Mouse (Mus musculus) limb, embryonic 15.5 days (tissue): Measurements from ENCODE around the gene Eps8l3. TPM values are rescaled to one million over a fixed set of nuclear protein-coding genes. Genes with fewer than 3 reads are reported as not detected.
A peak's percentile ranks its signal among the peaks of the same experiment; 100 is the strongest.

ENCODE experiments used
- ATAC-seq: fragments of 200-750 bp; cut with Nextera tagmentation; 2 replicates; pipeline ENCODE4 v1.8.0; 2017; ENCODE audit warnings: low read depth, moderate TSS enrichment; ENCODE audit not compliant: insufficient number of reproducible peaks, low FRiP score, low TSS enrichment
- H3K27ac ChIP-seq: fragments of 300-500 bp; sonication (generic); 2 replicates; pipeline ENCODE4 v1.5.1; 2015; ENCODE audit warnings: moderate library complexity, mild to moderate bottlenecking, inconsistent platforms
- H3K27me3 ChIP-seq: fragments of 300-500 bp; sonication (generic); 2 replicates; pipeline ENCODE4 v1.6.1; 2015; ENCODE audit warnings: inconsistent platforms
- H3K36me3 ChIP-seq: fragments of 300-500 bp; sonication (generic); 2 replicates; pipeline ENCODE4 v1.6.1; 2015; ENCODE audit warnings: inconsistent platforms
- H3K4me1 ChIP-seq: fragments of 300-500 bp; sonication (generic); 2 replicates; pipeline ENCODE4 v1.6.1; 2015; ENCODE audit warnings: inconsistent platforms
- H3K4me2 ChIP-seq: fragments of 300-500 bp; sonication (generic); 2 replicates; pipeline ENCODE4 v1.6.1; 2015; ENCODE audit warnings: mild to moderate bottlenecking, inconsistent platforms
- H3K4me3 ChIP-seq: fragments of 300-500 bp; sonication (generic); 2 replicates; pipeline ENCODE4 v1.5.1; 2015; ENCODE audit warnings: mild to moderate bottlenecking, inconsistent platforms
- H3K9ac ChIP-seq: fragments of 300-500 bp; sonication (generic); 2 replicates; pipeline ENCODE4 v1.6.1; 2015; ENCODE audit warnings: inconsistent platforms
- H3K9me3 ChIP-seq: fragments of 300-500 bp; sonication (generic); 2 replicates; pipeline ENCODE4 v1.6.1; 2016; ENCODE audit warnings: inconsistent platforms
- WGBS: fragments of 180-500 bp; shearing (Covaris S2); methylation state at CpG from one replicate; pipeline ENCODE4 v1.1.7; 2015; 5-methylcytosine and 5-hydroxymethylcytosine counted together
- polyA plus RNA-seq: library from polyadenylated mRNA; unstranded; fragments of >200 nt; fragmentation: Nextera tagmentation; extraction: Ambion mirVana; gene quantifications from 2 replicates; pipeline ENCODE4 v1.2.1, GENCODE M21; 2015

Eps8l3 gene
- polyA plus RNA-seq, 1 experiment from 2014 or later, result not detected

DNA sequence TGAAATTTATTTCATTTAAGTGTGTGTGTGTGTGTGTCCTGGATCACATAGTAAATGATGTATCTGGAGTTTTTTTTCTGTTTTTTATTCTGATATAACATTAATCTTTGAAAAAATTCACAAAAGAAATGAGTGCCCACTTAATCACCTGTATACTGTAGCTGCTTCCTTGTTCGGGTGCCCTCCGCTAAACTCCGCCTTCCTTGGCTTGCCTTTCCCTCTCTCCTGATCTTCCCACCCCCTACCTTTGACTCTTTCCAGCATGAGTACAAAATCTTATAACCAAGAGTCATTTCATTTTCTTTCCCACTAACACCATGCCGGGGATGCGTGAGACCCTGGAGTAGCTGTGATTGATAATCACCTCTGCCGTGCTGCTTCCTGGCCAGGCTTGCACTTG is 55.1 kb downstream of the Eps8l3 start:
- H3K27ac ChIP-seq, result no peak overlapping the region
- no peaks in the 10 kb centered on the region for H3K27me3 ChIP-seq
- 70% methylated on average over 6 of the region's 6 CpGs for WGBS
- no peak overlapping the region for H3K4me2 ChIP-seq
- no peaks in the 10 kb centered on the region for H3K9me3 ChIP-seq
- H3K9ac ChIP-seq, result no peak overlapping the region
- peaks cover 7% of the 10 kb centered on the region; the same call in 1 of the 2 replicates for H3K4me1 ChIP-seq
- H3K4me3 ChIP-seq, result no peak overlapping the region
- no peaks in the 10 kb centered on the region for H3K36me3 ChIP-seq
- no peak for ATAC-seq

DNA sequence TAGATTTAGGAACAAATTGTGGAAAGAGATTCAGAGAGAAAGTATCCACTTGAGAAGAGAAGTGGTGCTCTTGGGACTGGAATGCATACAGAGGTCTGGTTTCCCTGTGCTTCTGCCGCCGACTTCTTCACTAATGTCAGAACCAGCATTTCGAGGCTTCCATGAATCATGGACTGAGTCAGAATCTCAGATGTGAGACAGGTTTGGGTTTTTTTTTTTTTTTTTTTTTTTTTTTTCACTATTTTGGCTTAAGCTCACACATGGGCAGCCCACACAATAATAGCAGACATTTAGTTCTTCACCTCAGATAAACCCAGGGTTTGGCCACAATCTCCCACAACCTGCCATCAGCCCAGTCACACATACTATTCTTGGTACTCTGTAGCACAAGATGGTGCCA is 58.2 kb downstream of the Eps8l3 start:
- no peak overlapping the region for H3K4me3 ChIP-seq
- no peaks in the 10 kb centered on the region for H3K27me3 ChIP-seq
- H3K9ac ChIP-seq, result no peak overlapping the region
- H3K27ac ChIP-seq, result no peak overlapping the region
- H3K36me3 ChIP-seq, result no peaks in the 10 kb centered on the region
- no peaks in the 10 kb centered on the region for H3K9me3 ChIP-seq
- no peak for ATAC-seq
- peaks cover 9% of the 10 kb centered on the region; the same call in 1 of the 2 replicates for H3K4me1 ChIP-seq
- WGBS, result 85% methylated on average over 3 of the region's 3 CpGs
- H3K4me2 ChIP-seq, result no peak overlapping the region

- no peaks in the 10 kb centered on the region for H3K27me3 ChIP-seq
Observed at GRCm38 (mm10) chr3:107935888-107936287, 58.9 kb downstream of the Eps8l3 start.

GRCm38 (mm10) chr3:107939403-107939802 is 62.4 kb downstream of the Eps8l3 start:
- H3K9ac ChIP-seq, result no peak overlapping the region
- H3K27ac ChIP-seq, result no peak overlapping the region
- H3K27me3 ChIP-seq, result no peaks in the 10 kb centered on the region
- WGBS, result 32% methylated on average over 3 of the region's 3 CpGs
- H3K4me3 ChIP-seq, result no peak overlapping the region
- H3K36me3 ChIP-seq, result no peaks in the 10 kb centered on the region
- H3K9me3 ChIP-seq, result no peaks in the 10 kb centered on the region
- 0 out of 2 replicates have a peak, but pooled peaks have one; percentile 15 for ATAC-seq
- no peak overlapping the region for H3K4me2 ChIP-seq
- peaks cover 9% of the 10 kb centered on the region; the same call in 1 of the 2 replicates for H3K4me1 ChIP-seq

More at GRCm38 (mm10) chr3:107935888-107936287, 58.9 kb downstream of the Eps8l3 start:
- 56% methylated on average over 3 of the region's 3 CpGs for WGBS
- no peak for ATAC-seq
- Histone ChIP-seq H3K4me3 (no peak overlapping the region), H3K9me3 (no peaks in the 10 kb centered on the region), H3K4me1 (peaks cover 9% of the 10 kb centered on the region; the same call in 1 of the 2 replicates), H3K9ac (no peak overlapping the region), H3K27ac (no peak overlapping the region), H3K36me3 (no peaks in the 10 kb centered on the region), H3K4me2 (no peak overlapping the region)

GRCm38 (mm10) chr3:107939830-107940229 is 62.8 kb downstream of the Eps8l3 start:
- Histone ChIP-seq H3K36me3 (no peaks in the 10 kb centered on the region), H3K9ac (no peak overlapping the region), H3K4me3 (no peak overlapping the region), H3K4me1 (peaks cover 9% of the 10 kb centered on the region; the same call in 1 of the 2 replicates), H3K27ac (no peak overlapping the region), H3K27me3 (no peaks in the 10 kb centered on the region), H3K9me3 (no peaks in the 10 kb centered on the region), H3K4me2 (no peak overlapping the region)
- 76% methylated on average over 4 of the region's 4 CpGs for WGBS
- no peak for ATAC-seq

- no peak overlapping the region for H3K9ac ChIP-seq
- no peak for ATAC-seq
- H3K4me2 ChIP-seq, result no peak overlapping the region
- 62% methylated on average over 7 of the region's 7 CpGs for WGBS
- no peak overlapping the region for H3K4me3 ChIP-seq
- peaks cover 9% of the 10 kb centered on the region; the same call in 1 of the 2 replicates for H3K4me1 ChIP-seq
- no peaks in the 10 kb centered on the region for H3K36me3 ChIP-seq
- H3K27ac ChIP-seq, result no peak overlapping the region
- H3K9me3 ChIP-seq, result no peaks in the 10 kb centered on the region
- no peaks in the 10 kb centered on the region for H3K27me3 ChIP-seq
Observed at GRCm38 (mm10) chr3:107940524-107940923, 63.5 kb downstream of the Eps8l3 start.

GRCm38 (mm10) chr3:107941261-107941660 is 64.2 kb downstream of the Eps8l3 start:
- ATAC-seq, result no peak
- H3K36me3 ChIP-seq, result no peaks in the 10 kb centered on the region
- no peaks in the 10 kb centered on the region for H3K9me3 ChIP-seq
- no peak overlapping the region for H3K4me2 ChIP-seq
- no peak overlapping the region for H3K9ac ChIP-seq
- 67% methylated on average over 4 of the region's 4 CpGs for WGBS
- H3K27me3 ChIP-seq, result no peaks in the 10 kb centered on the region
- no peak overlapping the region for H3K27ac ChIP-seq
- peaks cover 9% of the 10 kb centered on the region; the same call in 1 of the 2 replicates for H3K4me1 ChIP-seq
- H3K4me3 ChIP-seq, result no peak overlapping the region

Other genes starting within 250 kb of the Eps8l3 start
- gene Gm10961, start 245.9 kb upstream of the Eps8l3 start, polyA plus RNA-seq, result not detected in 2 replicates
- gene Strip1, start 245.5 kb upstream of the Eps8l3 start, polyA plus RNA-seq, result 47.5 and 55.8 TPM in 2 replicates
- gene Ahcyl1, start 180.7 kb upstream of the Eps8l3 start, polyA plus RNA-seq, result 61.5 and 74.7 TPM in 2 replicates
- gene Csf1, start 116.8 kb upstream of the Eps8l3 start, polyA plus RNA-seq, result 17.0 and 20.7 TPM in 2 replicates
- 168 and 185 TPM in 2 replicates for gene Gstm5, start 18.6 kb downstream of the Eps8l3 start, polyA plus RNA-seq
- 10.7 and 11.9 TPM in 2 replicates for gene Gstm7, start 54.6 kb downstream of the Eps8l3 start, polyA plus RNA-seq
- gene Gstm6, start 66.5 kb downstream of the Eps8l3 start, polyA plus RNA-seq, result 6.8 and 7.4 TPM in 2 replicates
- not detected in 2 replicates for gene Gstm3, start 92.1 kb downstream of the Eps8l3 start, polyA plus RNA-seq
- gene Gstm2, start 109.2 kb downstream of the Eps8l3 start, polyA plus RNA-seq, result 69.1 and 73.7 TPM in 2 replicates
- 56.1 and 63.9 TPM in 2 replicates for gene Gstm1, start 140.7 kb downstream of the Eps8l3 start, polyA plus RNA-seq
- gene Gstm4, start 167.7 kb downstream of the Eps8l3 start, polyA plus RNA-seq, result 14.0 and 14.2 TPM in 2 replicates
- 50.1 and 51.4 TPM in 2 replicates for gene Ampd2, start 209.4 kb downstream of the Eps8l3 start, polyA plus RNA-seq
- gene Gnat2, start 215.6 kb downstream of the Eps8l3 start, polyA plus RNA-seq, result 0.67 and 0.96 TPM in 2 replicates